Mouse (Mus musculus) forebrain, embryonic 10.5 days (tissue): Measurements from ENCODE around the gene Slc7a7. TPM values are rescaled to one million over a fixed set of nuclear protein-coding genes. Genes with fewer than 3 reads are reported as not detected.
A peak's percentile ranks its signal among the peaks of the same experiment; 100 is the strongest.
"Not testable (repeated sequence)": the region's sequence is repeated elsewhere in the genome, so short reads cannot be mapped to it uniquely, and the experiment has no call there.

Experiments used
- DNase-seq: peaks from one replicate; pipeline ENCODE4 v3.0.0-alpha.2; 2017; ENCODE audit warnings: low spot score; ENCODE audit errors: extremely low spot score
- H3K27ac ChIP-seq: fragments of 300-500 bp; sonication (generic); 2 replicates; pipeline ENCODE4 v1.5.1; 2016; ENCODE audit warnings: mild to moderate bottlenecking
- H3K27me3 ChIP-seq: fragments of 300-500 bp; sonication (generic); 2 replicates; pipeline ENCODE4 v1.6.1; 2016; ENCODE audit warnings: mild to moderate bottlenecking; ENCODE audit not compliant: poor library complexity, severe bottlenecking
- H3K36me3 ChIP-seq: fragments of 300-500 bp; sonication (generic); replicated peaks from 2 replicates; pipeline ENCODE4 v1.6.1; 2016; ENCODE audit warnings: mild to moderate bottlenecking, moderate library complexity
- H3K4me1 ChIP-seq: fragments of 300-500 bp; sonication (generic); 2 replicates; pipeline ENCODE4 v1.6.1; 2016
- H3K4me3 ChIP-seq: fragments of 300-500 bp; sonication (generic); 2 replicates; pipeline ENCODE4 v1.5.1; 2016; ENCODE audit warnings: mild to moderate bottlenecking, moderate library complexity
- H3K9me3 ChIP-seq: fragments of 300-500 bp; sonication (generic); 2 replicates; pipeline ENCODE4 v1.6.1; 2016; ENCODE audit warnings: mild to moderate bottlenecking, moderate library complexity
- WGBS: fragments of 180-500 bp; shearing (Covaris S2); methylation state at CpG from one replicate; pipeline ENCODE4 v1.1.7; 2016; 5-methylcytosine and 5-hydroxymethylcytosine counted together
- polyA plus RNA-seq: library from polyadenylated mRNA; unstranded; fragments of >200 nt; fragmentation: Nextera tagmentation; extraction: Ambion mirVana; gene quantifications from 2 replicates; pipeline ENCODE4 v1.2.1, GENCODE M21; 2016

Slc7a7 gene
- polyA plus RNA-seq, 1 experiment from 2014 or later: 4.3 TPM

GRCm38 (mm10) chr14:54371460-54371859 is 46.1 kb downstream of the Slc7a7 start:
- Histone ChIP-seq H3K4me1 (no peaks in the 10 kb centered on the region), H3K4me3 (no peak overlapping the region), H3K27ac (no peak overlapping the region), H3K27me3 (no peaks in the 10 kb centered on the region), H3K9me3 (peaks cover 11% of the 10 kb centered on the region; the same call in 1 of the 2 replicates), H3K36me3 (peaks cover 54% of the 10 kb centered on the region)
- 98% methylated on average over 10 of the region's 10 CpGs for WGBS
- no peak for DNase-seq

GRCm38 (mm10) chr14:54370595-54370994 is 47.0 kb downstream of the Slc7a7 start:
- Histone ChIP-seq H3K4me3 (no peak overlapping the region), H3K36me3 (peaks cover 63% of the 10 kb centered on the region), H3K9me3 (peaks cover 11% of the 10 kb centered on the region; the same call in 1 of the 2 replicates), H3K27ac (no peak overlapping the region), H3K27me3 (no peaks in the 10 kb centered on the region), H3K4me1 (no peaks in the 10 kb centered on the region)
- no peak for DNase-seq
- 94% methylated on average over 6 of the region's 6 CpGs for WGBS

DNA sequence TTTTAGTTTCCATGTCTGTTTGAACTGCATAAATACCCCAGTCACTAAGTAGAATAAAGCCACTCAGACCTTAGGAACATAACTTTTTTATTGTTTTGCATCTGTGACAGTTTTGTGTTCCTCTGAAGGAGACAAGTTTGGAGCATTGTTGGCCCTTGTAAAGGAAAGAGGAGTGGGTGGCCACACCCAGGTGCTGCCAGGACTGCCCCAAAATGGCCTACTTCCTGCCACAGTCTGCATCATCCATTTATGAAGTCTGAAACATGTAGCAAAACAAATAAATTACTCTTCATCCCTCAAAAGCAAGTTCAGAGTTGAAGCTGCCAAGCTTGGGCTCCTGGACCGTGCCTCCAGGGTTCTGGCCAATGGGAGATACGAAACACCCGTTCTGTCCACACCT is 48.2 kb downstream of the Slc7a7 start:
- H3K4me3 ChIP-seq: no peak overlapping the region
- DNase-seq: no peak
- no peak overlapping the region for H3K27ac ChIP-seq
- H3K9me3 ChIP-seq: peaks cover 11% of the 10 kb centered on the region; the same call in 1 of the 2 replicates
- peaks cover 74% of the 10 kb centered on the region for H3K36me3 ChIP-seq
- H3K4me1 ChIP-seq: no peaks in the 10 kb centered on the region
- no peaks in the 10 kb centered on the region for H3K27me3 ChIP-seq
- WGBS: 96% methylated on average over 3 of the region's 3 CpGs

- peaks cover 92% of the 10 kb centered on the region for H3K36me3 ChIP-seq
- no peak overlapping the region for H3K27ac ChIP-seq
- DNase-seq: no peak
- H3K4me3 ChIP-seq: no peak overlapping the region
- peaks cover 11% of the 10 kb centered on the region; the same call in 1 of the 2 replicates for H3K9me3 ChIP-seq
- peaks cover 4% of the 10 kb centered on the region; the same call in 1 of the 2 replicates for H3K4me1 ChIP-seq
- no peaks in the 10 kb centered on the region for H3K27me3 ChIP-seq
- 94% methylated on average over 18 of the region's 18 CpGs for WGBS
Observed at GRCm38 (mm10) chr14:54367429-54368060, 50.0 kb downstream of the Slc7a7 start.

DNA sequence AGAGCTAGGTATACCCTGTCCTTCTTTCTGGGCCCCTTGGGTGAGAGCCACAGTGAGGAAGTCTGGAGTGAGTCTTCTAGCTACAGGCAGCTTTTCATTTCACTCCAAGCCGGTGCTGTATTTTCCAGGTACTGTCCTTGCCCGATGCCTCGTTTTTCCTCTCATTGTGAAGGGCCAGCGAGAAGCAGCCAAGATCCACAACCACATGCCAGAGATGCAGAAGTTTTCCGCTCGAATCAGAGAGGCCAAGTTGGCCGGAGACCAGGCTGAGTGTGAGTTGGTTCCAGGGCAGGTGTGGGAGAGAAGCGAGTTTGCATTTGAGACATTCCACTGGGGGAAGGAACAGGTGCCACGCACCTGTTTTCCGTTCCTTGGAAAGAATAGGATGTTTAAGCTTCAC is 51.0 kb downstream of the Slc7a7 start:
- Histone ChIP-seq H3K27ac (no peak overlapping the region), H3K4me1 (peaks cover 11% of the 10 kb centered on the region), H3K27me3 (no peaks in the 10 kb centered on the region), H3K4me3 (no peak overlapping the region), H3K9me3 (peaks cover 7% of the 10 kb centered on the region; the same call in 1 of the 2 replicates), H3K36me3 (peaks cover 90% of the 10 kb centered on the region)
- 95% methylated on average over 10 of the region's 10 CpGs for WGBS
- no peak for DNase-seq

GRCm38 (mm10) chr14:54365026-54365645 is 52.4 kb downstream of the Slc7a7 start:
- Histone ChIP-seq H3K36me3 (peaks cover 78% of the 10 kb centered on the region), H3K27ac (no peak overlapping the region), H3K27me3 (no peaks in the 10 kb centered on the region), H3K4me3 (no peak overlapping the region), H3K4me1 (peaks cover 14% of the 10 kb centered on the region), H3K9me3 (no peaks in the 10 kb centered on the region)
- WGBS: 92% methylated on average over 5 of the region's 5 CpGs
- DNase-seq: no peak

- H3K27ac ChIP-seq: no peak overlapping the region
- no peak for DNase-seq
- peaks cover 58% of the 10 kb centered on the region for H3K36me3 ChIP-seq
- 95% methylated on average over 8 of the region's 8 CpGs for WGBS
- no peak overlapping the region for H3K4me3 ChIP-seq
- H3K9me3 ChIP-seq: no peaks in the 10 kb centered on the region
- H3K27me3 ChIP-seq: no peaks in the 10 kb centered on the region
- peaks cover 14% of the 10 kb centered on the region for H3K4me1 ChIP-seq
Observed at GRCm38 (mm10) chr14:54363156-54363555, 54.4 kb downstream of the Slc7a7 start.

- Histone ChIP-seq H3K27me3 (no peaks in the 10 kb centered on the region), H3K9me3 (no peaks in the 10 kb centered on the region), H3K4me3 (peak within 1 kb of the TSS; percentile 86), H3K4me1 (peaks cover 14% of the 10 kb centered on the region), H3K27ac (peak within 1 kb of the TSS; percentile 92), H3K36me3 (peaks cover 34% of the 10 kb centered on the region)
- WGBS: under 1% methylated on average over 48 of the region's 48 CpGs
- peak; percentile 97 for DNase-seq
Observed at GRCm38 (mm10) chr14:54360577-54361340, 56.8 kb downstream of the Slc7a7 start, which contains the start of gene Oxa1l. TSS of gene Oxa1l (plus strand) at chr14:54360834.

DNA sequence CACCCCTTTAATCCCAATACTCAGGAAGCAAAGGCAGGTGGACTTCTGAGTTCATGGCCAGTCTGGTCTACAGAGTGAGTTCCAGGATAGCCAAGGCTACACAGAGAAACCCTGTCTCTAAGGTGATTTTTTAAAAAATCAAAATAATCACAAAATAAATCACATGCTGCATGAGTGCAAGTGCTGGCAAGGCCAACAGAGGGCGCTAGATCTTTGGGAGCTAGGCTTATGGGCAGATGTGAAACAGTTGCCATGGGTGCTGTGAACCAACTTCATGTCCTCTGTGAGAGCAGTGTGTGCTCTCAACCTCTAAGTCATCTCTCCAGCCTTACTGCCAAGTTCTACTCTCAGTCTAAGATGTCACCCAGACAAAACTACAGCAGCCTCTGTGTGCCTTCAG is 63.2 kb downstream of the Slc7a7 start:
- H3K4me1 ChIP-seq: no peaks in the 10 kb centered on the region
- H3K4me3 ChIP-seq: no peak overlapping the region
- 41% methylated on average over 1 of the region's 1 CpGs for WGBS
- DNase-seq: no peak
- no peaks in the 10 kb centered on the region for H3K27me3 ChIP-seq
- no peak overlapping the region for H3K27ac ChIP-seq
- H3K9me3 ChIP-seq: peaks cover 7% of the 10 kb centered on the region; the same call in 1 of the 2 replicates
- H3K36me3 ChIP-seq: no peaks in the 10 kb centered on the region

DNA sequence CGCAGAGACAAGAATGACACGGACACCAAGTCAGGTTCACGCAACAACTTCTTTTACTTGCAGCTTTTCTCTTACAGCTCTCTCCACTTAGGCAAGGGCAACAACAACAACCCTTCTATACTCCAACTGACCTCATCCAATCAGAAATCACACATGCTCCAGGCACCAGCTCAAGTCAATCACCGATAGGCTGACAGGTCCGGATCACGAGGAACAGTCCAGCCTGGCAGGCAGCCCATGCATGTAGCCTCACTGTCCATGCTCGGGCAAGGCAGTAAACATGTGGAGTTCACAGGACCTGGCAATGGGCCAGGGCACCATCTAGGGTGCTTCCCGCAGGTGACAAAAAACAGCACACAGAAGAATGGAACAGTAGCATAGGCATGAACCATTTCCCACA is 65.3 kb downstream of the Slc7a7 start:
- H3K27ac ChIP-seq: no peak overlapping the region
- no peaks in the 10 kb centered on the region for H3K4me1 ChIP-seq
- H3K4me3 ChIP-seq: no peak overlapping the region
- peaks cover 13% of the 10 kb centered on the region for H3K9me3 ChIP-seq
- H3K27me3 ChIP-seq: no peaks in the 10 kb centered on the region
- 92% methylated on average over 8 of the region's 8 CpGs for WGBS
- DNase-seq: no peak
- no peaks in the 10 kb centered on the region for H3K36me3 ChIP-seq

DNA sequence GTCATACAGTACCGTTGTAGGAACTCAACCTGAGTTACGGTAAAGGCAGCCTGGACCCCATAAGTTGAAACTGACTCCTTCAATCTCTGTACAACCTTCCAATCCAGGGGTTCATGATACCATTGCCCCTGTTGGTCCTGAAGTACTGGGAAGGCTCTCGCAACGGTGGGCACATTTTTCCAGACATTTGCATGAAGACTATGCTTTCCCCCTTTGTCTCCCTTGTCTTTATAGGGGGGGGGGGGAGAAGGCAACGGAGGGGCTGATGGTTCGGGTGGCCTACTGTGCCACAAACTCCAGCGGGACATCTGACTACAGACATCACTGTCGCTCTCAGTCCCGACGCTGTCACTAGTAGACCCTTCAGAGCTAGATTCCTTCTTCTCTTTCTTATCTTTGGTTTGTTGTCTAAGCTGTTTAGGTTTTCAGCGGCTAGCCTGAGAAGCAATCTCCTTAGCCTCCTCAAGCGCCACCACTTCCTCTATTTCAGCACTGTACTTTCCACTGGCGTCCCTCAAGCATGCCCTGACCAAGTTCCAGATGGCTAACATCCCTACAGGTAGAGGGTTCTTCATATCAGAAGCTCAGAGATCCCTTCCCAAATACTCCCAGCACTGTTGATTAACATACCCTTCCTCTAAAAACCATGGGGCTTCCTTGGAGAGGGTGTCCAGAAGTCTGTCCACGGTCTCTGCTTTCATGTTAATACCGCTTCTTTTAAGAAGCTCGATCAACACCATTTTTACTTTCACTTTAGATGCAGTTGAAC is 66.6 kb downstream of the Slc7a7 start:
- not testable (repeated sequence) for DNase-seq, H3K27me3 ChIP-seq
- WGBS: 94% methylated on average over 16 of the region's 16 CpGs

GRCm38 (mm10) chr14:54341807-54342206 is 75.8 kb downstream of the Slc7a7 start:
- 33% methylated on average over 2 of the region's 2 CpGs for WGBS

More for the DNA sequence above, 66.6 kb downstream of the Slc7a7 start:
- not testable (repeated sequence) for H3K4me1 ChIP-seq, H3K4me3 ChIP-seq, H3K27ac ChIP-seq, H3K36me3 ChIP-seq
- peaks cover 13% of the 10 kb centered on the region for H3K9me3 ChIP-seq

More at GRCm38 (mm10) chr14:54341807-54342206, 75.8 kb downstream of the Slc7a7 start:
- H3K27ac ChIP-seq, H3K27me3 ChIP-seq, H3K36me3 ChIP-seq, DNase-seq, H3K4me1 ChIP-seq, H3K4me3 ChIP-seq, H3K9me3 ChIP-seq: not testable (repeated sequence)
